Mouse (Mus musculus) ES-Bruce4 (cell line): ENCODE measurements around the gene Sptssb. TPM values are rescaled to one million over a fixed set of nuclear protein-coding genes. Genes with fewer than 3 reads are reported as not detected.

Experiments
- H3K27ac ChIP-seq: 2 replicates; pipeline ENCODE4 v1.5.1; 2012; ENCODE audit warnings: low read length, inconsistent platforms; ENCODE audit not compliant: insufficient read depth
- H3K27me3 ChIP-seq: 2 replicates; pipeline ENCODE4 v1.6.1; 2012; ENCODE audit warnings: mild to moderate bottlenecking, low read length, inconsistent platforms; ENCODE audit not compliant: control insufficient read depth, poor library complexity, insufficient read depth, severe bottlenecking
- H3K36me3 ChIP-seq: 2 replicates; pipeline ENCODE4 v1.6.1; 2012; ENCODE audit warnings: inconsistent platforms, mild to moderate bottlenecking, low read length, moderate library complexity; ENCODE audit not compliant: control insufficient read depth, poor library complexity, insufficient read depth, severe bottlenecking
- H3K4me1 ChIP-seq: one replicate; pipeline ENCODE4 v1.8.1; 2011; ENCODE audit warnings: low read length; ENCODE audit not compliant: control insufficient read depth, insufficient read depth
- H3K4me3 ChIP-seq: 2 replicates; pipeline ENCODE4 v1.5.1; 2011; ENCODE audit warnings: low read depth, mild to moderate bottlenecking, low read length
- H3K9ac ChIP-seq: 2 replicates; pipeline ENCODE4 v1.6.1; 2012; ENCODE audit warnings: low read depth, mild to moderate bottlenecking, inconsistent platforms; ENCODE audit not compliant: poor library complexity, severe bottlenecking
- H3K9me3 ChIP-seq: replicated peaks from 2 replicates; pipeline ENCODE4 v1.6.1; 2012; ENCODE audit warnings: mild to moderate bottlenecking, low read length, inconsistent platforms; ENCODE audit not compliant: control insufficient read depth, poor library complexity, insufficient read depth, severe bottlenecking
- CTCF ChIP-seq: IDR thresholded peaks from one replicate; pipeline ENCODE4 v1.8.1; 2011; ENCODE audit warnings: low read depth, low read length
- EP300 ChIP-seq: IDR thresholded peaks from 2 replicates; pipeline ENCODE4 v1.6.1; 2011; ENCODE audit warnings: low read depth, low read length; ENCODE audit not compliant: insufficient read depth
- POLR2A ChIP-seq: IDR thresholded peaks from one replicate; pipeline ENCODE4 v1.8.1; 2011; ENCODE audit warnings: low read length; ENCODE audit not compliant: insufficient read depth
- polyA plus RNA-seq: library from polyadenylated mRNA; stranded (reverse); fragments of >200 nt; gene quantifications from 2 replicates; pipeline ENCODE4 v1.2.4, GENCODE M21; 2011; ENCODE audit warnings: low read depth; ENCODE audit not compliant: missing spikeins, insufficient read depth, insufficient read length

Sptssb gene
- polyA plus RNA-seq, 1 experiment = not detected

- H3K27ac ChIP-seq = no peak overlapping the region
- H3K4me3 ChIP-seq = no peak overlapping the region
- no peaks in the 10 kb centered on the region for H3K36me3 ChIP-seq
- H3K9ac ChIP-seq = no peak overlapping the region
- H3K27me3 ChIP-seq = no peaks in the 10 kb centered on the region; the same call in 1 of the 2 replicates
- TF ChIP-seq CTCF (no peak), EP300 (no peak), POLR2A (no peak)
- no peaks in the 10 kb centered on the region for H3K9me3 ChIP-seq
- no peaks in the 10 kb centered on the region for H3K4me1 ChIP-seq
These were observed 56.6 kb downstream of the Sptssb start for GRCm38 (mm10) chr3:69803137-69803536.

- Histone ChIP-seq H3K4me3 (no peak overlapping the region), H3K27ac (no peak overlapping the region), H3K36me3 (no peaks in the 10 kb centered on the region), H3K9me3 (no peaks in the 10 kb centered on the region), H3K27me3 (no peaks in the 10 kb centered on the region; the same call in 1 of the 2 replicates), H3K4me1 (no peaks in the 10 kb centered on the region), H3K9ac (no peak overlapping the region)
- TF ChIP-seq POLR2A (no peak), EP300 (no peak), CTCF (no peak)
These were observed 58.8 kb downstream of the Sptssb start for GRCm38 (mm10) chr3:69800829-69801384.

- no peaks in the 10 kb centered on the region for H3K9me3 ChIP-seq
- TF ChIP-seq CTCF (no peak), POLR2A (no peak), EP300 (no peak)
- H3K4me1 ChIP-seq = no peaks in the 10 kb centered on the region
- H3K9ac ChIP-seq = no peak overlapping the region
- H3K27ac ChIP-seq = no peak overlapping the region
- no peaks in the 10 kb centered on the region; the same call in 1 of the 2 replicates for H3K27me3 ChIP-seq
- H3K36me3 ChIP-seq = no peaks in the 10 kb centered on the region
- H3K4me3 ChIP-seq = no peak overlapping the region
These were observed 60.6 kb downstream of the Sptssb start for GRCm38 (mm10) chr3:69799096-69799495.

GRCm38 (mm10) chr3:69797969-69798368 is 61.8 kb downstream of the Sptssb start:
- Histone ChIP-seq H3K4me1 (no peaks in the 10 kb centered on the region), H3K9me3 (0 out of 2 replicates have a peak, but pooled peaks cover 2% of the 10 kb centered on the region), H3K9ac (no peak overlapping the region), H3K27ac (no peak overlapping the region), H3K4me3 (no peak overlapping the region), H3K36me3 (no peaks in the 10 kb centered on the region), H3K27me3 (no peaks in the 10 kb centered on the region; the same call in 1 of the 2 replicates)
- TF ChIP-seq CTCF (no peak), POLR2A (no peak), EP300 (no peak)

- TF ChIP-seq CTCF (no peak), POLR2A (no peak), EP300 (no peak)
- Histone ChIP-seq H3K36me3 (no peaks in the 10 kb centered on the region), H3K9me3 (0 out of 2 replicates have a peak, but pooled peaks cover 2% of the 10 kb centered on the region), H3K27ac (no peak overlapping the region), H3K9ac (no peak overlapping the region), H3K4me3 (no peak overlapping the region), H3K27me3 (no peaks in the 10 kb centered on the region; the same call in 1 of the 2 replicates), H3K4me1 (no peaks in the 10 kb centered on the region)
These were observed 62.2 kb downstream of the Sptssb start for GRCm38 (mm10) chr3:69797533-69797932.

- H3K27me3 ChIP-seq = no peaks in the 10 kb centered on the region
- H3K9ac ChIP-seq = no peak overlapping the region
- no peaks in the 10 kb centered on the region for H3K36me3 ChIP-seq
- H3K27ac ChIP-seq = no peak overlapping the region
- no peak overlapping the region for H3K4me3 ChIP-seq
- no peak for TF ChIP-seq CTCF
- TF ChIP-seq EP300 = no peak
- TF ChIP-seq POLR2A = no peak
- 0 out of 2 replicates have a peak, but pooled peaks cover 2% of the 10 kb centered on the region for H3K9me3 ChIP-seq
- H3K4me1 ChIP-seq = no peaks in the 10 kb centered on the region
These were observed 66.8 kb downstream of the Sptssb start for GRCm38 (mm10) chr3:69792823-69793417.
